Mouse (Mus musculus) mature B cell (primary cell): ENCODE measurements around the gene Clhc1.
"Not testable (repeated sequence)": the region's sequence is repeated elsewhere in the genome, so short reads cannot be mapped to it uniquely, and the experiment has no call there.

ENCODE experiments used
- in situ Hi-C: fragments of 300-500 bp; cut with MboI; formaldehyde crosslinking; loops from 2 replicates; pipeline ENCODE4 v1.14.3; 2019

Clhc1 gene

DNA sequence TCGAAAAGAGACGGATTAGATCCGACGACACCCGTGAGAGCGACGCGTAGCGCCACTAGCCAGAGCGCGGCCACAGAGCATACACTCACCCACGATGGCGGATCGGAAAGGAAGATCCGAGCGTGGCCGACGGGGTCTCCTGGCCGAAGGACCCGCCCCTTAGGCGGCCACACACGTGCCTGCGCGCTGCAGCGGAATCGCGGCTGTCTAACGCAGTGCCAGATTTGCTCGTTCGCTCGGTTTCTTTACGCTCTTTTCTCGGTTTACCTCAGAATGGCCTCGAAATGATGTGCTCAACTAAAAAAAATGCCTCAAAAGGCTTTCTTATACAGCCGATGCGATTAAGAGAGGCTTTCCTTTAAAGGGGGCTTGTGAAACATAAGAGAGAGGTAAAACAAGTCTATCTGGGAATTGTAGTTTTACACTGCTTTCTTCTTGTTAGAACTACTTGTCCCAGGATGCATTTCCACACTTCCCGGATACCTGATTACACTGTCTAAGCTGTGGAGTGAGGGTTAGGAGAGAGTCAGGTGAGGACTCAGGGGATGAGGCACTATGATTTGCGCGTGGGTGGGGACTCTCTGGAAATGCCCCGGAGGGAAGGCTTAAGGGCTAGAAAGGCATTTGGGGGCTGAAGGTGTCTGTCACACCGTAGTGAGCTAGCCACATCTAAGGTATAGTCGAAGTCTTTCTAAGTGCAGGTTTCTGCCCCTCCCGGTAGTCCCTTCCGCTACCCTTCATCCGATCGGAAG lies at the start of gene Clhc1, which contains the start of gene Rps27a:
Gene Clhc1 (plus strand): TSS at position 199 of the 752 bp plus-strand sequence.
Gene Rps27a (minus strand): TSS at position 358 of the 752 bp plus-strand sequence.
- in situ Hi-C loops, result no loop called here

DNA sequence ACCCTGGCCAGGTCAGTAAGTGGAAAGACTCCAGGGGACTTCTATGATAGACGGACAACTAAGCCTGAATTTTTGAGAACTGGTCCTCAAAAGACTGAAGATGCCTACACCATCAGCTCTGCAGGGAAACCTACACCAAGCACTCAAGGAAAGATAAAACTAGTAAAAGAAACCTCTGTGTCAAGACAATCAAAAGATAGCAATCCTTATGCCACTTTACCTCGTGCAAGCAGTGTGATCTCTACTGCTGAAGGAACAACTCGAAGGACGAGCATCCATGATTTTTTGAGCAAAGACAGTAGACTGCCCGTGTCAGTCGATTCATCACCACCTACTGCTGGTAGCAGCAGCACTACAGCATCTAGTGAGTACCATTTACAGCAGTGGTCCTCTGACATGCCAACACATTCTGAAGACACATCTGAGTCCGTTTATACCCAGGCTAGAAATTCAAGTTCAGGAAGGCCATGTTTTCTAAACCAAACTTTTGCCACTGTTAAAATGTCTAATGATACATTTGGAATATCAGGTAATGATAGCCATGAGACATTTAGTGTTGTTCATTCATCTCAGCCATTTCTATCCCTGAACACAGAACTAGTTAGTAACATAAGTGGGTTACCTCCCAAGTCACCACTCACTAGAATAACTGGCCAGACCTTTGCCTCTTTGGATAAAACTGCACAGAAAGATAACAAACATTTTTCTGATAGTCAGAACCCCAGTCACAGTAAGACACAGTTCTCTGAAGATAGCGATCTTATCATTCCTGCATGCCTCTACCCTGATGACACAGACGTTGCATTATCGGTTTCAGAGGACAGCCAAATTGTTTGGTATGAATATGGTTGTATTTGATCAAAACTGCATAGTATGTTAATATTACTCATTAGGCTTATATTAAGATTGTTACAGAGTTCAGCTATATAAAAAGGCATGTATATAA lies 43.5 kb upstream of the Clhc1 start:
- in situ Hi-C loops, result no loop called here

DNA sequence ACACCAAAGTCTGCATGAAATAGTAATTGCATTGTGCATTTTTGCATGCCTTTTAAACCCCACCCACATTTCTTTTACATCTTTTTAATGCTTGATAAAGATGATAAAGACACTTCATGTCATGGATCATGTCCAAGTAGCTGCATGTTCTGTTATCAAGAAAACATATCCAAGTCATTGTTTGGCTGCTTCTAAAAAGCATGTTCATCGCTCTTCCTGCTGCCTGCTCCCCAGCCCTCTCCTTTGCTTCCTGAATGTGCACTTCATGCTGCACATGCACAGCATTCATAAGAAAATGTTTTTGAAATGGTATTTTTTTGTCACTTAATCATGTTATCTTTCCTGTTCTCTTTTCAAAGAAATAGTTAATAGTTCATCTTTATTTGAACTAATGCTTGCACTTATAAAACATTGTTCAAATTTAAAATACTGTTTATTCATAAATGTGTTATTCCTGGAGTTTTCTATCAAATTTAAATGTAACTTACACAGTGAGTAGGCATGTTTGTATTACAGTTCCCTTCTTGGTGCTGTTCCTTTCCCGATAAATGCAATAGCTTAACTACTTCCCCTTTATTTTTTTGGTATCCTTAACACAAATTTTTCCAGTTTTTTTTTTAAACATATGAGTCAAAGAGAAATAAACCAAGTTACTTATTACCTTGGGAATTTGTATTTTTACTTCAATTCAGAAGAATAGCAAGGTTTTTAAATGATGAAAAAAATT lies 42.7 kb upstream of the Clhc1 start:
- in situ Hi-C loops, result no loop called here

DNA sequence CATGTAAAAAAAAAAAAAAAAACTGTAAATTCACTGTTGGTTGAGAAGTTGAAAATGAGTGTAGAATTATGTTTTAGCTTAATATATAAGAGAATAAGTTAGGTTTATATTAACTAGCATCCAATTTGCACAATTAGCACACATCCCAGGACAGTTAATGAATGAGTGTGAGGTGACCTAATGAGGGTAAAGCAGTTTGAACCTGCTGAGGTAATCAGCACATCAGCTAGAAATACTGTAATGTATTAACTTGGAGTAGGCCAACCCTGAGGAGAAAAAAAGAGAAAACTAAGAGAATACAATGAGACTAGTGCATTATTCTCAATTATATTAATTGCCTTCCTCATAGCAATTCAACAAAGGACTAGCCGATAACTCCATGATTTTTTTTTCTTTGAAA lies 38.3 kb upstream of the Clhc1 start:
- in situ Hi-C loops, result no loop called here

DNA sequence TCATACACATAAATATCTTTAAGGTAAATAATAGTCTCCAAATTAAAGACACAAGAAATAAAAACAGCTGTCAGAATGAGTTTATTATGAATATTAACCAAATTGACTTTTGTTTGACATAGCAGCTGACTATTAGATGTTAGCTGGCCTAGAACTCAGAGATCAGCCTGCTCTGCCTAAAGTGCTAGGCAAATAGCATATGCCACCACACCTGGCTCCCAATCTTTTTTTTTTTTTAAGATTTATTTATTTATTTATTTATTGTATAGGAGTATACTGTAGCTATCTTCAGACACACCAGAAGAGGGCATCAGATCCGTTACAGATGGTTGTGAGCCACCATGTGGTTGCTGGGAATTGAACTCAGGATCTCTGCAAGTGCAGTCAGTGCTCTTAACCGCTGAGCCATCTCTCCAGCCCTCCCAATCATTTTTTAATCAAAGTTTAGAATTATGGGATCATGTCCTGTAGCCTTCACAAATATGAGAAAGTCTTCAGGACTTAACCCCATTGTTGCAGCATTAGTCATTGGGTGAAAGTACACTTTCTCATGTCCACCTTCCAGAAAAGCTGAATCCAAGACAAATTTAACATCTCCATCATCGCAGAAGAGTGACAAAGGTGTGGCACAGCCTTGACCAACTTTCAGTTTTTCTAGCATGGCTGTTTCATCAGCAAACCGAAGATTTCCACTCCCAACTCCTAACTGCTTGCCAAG lies 34.8 kb upstream of the Clhc1 start:
- in situ Hi-C loops, result no loop called here

DNA sequence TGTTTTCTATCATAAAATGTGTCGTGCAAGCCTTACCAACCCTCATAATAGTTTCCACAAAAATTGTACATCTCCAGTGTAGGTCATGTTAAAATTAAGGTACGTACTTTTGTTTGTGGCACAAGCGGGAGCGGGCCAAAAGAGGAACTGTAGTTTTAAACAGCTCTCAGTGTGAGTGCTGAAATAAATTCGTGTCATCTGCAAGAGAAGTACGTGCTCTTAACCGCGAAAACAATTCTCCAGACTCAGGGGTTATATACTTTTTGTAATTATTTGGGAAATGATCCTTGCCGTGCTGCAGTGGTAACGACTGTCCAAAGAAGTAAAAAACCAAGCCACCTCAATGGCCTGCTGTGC lies 33.4 kb upstream of the Clhc1 start:
- in situ Hi-C loops, result no loop called here

DNA sequence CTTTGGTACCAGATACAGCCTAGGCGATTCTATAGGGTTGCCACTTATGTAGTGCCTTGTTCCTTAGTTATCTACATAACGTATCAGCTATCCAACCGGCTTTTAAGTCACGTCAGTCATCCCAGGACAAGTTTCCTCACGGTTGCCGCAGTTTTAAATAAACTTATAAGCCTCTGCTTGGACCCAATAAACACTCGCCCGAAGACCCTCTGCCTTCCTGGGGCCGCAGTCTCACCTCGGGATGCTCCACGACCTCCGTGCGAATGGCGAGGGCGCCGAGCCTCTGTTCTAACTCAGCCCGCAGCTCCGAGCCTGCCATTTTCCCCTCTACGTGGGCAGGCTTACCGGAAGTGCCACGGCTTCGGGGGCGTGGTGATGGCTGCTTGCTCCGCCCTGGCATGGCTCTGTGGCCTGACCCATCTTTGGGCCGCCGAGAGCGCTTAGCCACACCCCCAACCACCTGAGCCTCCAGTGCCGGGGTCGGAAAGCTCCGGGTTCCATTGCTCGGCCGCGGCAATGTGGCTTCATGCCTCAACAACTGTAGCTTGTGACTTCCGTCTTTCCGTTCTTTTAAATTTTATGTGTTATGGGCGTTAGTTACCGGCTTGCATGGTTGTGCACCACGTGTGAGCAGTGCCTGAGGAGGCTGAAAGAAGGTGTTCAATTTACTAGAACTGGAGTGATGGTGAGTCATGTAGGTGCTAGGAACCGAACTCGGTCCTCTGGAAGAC lies 32.9 kb upstream of the Clhc1 start, which contains the start of gene Prorsd1:
Gene Prorsd1 (minus strand): TSS at position 352 of the 731 bp plus-strand sequence.
- in situ Hi-C loops, result no loop called here

DNA sequence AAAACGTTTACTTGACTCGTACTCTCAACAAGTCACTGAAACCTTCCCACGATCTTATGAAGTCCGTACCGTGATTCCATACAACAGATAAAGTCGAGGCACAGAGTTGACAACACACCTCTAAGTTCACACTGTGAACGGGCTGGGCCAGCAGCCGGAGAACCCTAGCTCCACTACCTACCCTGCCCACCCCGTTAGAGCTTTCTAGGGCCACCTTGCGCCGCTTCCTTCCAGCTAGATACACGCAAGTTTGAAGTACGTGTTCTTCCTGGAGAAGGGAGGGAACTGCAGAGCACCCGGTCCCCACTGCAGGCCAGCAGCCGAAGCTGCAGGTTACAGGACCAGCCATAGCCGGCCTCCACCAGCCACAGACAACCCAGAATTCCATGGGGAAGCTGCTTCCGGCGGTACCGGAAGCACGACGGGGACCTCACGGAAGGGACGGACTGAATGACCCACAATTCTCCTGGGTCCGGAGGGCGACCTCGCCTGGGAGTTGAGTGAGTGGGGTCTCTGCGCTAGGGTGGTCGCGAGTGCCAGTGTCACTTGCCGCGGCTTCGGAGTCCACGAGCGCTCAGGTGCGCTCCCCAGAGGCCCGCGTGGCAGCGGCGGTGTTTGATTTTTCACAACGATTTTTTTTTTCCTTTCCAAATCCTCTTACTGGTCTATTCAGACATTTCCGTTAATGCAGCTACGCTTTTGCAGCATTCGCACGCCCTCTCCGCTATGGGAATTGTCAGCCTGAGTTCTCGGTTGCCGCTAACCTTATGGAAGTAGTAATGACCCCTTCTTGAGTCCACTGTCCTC lies 21.6 kb upstream of the Clhc1 start, which contains the start of gene Mtif2:
Gene Mtif2 (plus strand): TSS at position 421 of the 807 bp plus-strand sequence.
- in situ Hi-C loops, result no loop called here

DNA sequence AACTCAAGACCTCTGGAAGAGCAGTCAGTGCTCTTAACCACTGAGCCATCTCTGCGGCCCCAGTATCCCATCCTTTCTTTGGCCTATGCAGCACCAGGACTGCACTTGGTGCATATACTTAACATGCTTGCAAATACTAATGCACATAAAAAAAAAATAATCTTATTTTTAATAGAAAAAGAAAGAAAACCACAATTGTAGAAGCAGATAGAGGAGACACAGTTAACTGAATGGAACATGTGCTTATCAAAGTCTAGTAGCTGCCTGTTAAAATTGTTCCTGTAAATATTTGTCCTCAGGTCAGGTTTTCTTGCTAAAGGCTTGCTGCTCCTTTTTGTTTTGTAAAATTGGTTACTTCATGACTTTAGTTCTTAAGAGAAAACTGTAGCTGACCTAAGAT lies 9.5 kb upstream of the Clhc1 start:
- in situ Hi-C loops, result no loop called here

DNA sequence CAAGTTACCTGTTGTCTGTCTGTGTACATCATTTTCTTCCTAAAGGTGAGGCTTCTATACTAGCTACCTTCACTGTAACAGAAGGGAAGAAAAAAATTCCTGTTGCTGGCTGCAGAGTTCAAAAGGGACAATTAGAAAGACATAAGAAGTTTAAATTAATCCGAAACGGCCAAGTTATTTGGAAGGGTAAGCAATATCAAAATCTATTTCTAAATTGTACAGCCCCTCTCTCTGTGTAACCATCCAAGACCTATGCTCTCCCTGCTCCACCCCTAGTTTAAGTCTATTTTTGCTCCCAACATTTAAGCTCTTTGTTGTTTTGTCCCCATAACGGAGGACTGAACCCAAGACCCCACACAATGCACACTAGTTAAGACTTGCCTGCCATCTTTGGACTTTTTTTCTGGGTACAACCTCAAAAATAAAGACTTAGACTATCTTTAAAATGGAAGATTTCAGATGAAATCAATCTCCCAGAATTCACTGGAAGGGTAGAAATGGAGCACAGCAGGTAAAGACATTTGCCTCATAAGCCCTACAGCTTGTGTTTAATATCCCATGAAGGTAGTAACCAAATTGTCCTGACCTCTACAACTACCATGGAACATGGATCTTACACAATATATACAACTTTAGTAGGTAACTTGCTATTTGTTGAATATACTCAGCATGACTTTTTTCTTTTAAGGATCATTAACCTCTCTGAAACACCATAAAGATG lies 3.4 kb upstream of the Clhc1 start:
- in situ Hi-C loops, result no loop called here

DNA sequence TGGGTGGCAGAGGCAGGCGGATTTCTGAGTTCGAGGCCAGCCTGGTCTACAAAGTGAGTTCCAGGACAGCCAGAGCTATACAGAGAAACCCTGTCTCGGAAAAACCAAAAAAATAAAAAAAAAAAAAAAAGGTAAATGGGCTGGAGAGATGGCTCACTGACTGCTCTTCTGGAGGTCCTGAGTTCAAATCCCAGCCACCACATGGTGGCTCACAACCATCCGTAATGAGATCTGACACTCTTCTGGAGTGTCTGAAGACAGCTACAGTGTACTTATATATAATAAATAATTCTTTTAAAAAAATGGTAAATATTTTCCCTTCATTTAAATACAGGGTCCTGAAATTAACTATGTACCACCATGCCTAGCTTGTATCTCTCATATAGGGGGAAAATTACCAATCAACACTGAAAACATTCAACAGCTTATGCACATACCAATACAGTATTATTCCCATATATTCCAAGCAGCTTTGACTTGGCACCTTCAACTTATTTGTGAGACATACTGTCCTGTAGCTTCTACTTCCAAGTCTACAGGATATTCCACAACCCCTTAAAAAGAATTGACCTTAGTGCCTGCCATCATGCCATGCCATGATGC lies 2.5 kb upstream of the Clhc1 start:
- in situ Hi-C loops, result not testable (repeated sequence)

DNA sequence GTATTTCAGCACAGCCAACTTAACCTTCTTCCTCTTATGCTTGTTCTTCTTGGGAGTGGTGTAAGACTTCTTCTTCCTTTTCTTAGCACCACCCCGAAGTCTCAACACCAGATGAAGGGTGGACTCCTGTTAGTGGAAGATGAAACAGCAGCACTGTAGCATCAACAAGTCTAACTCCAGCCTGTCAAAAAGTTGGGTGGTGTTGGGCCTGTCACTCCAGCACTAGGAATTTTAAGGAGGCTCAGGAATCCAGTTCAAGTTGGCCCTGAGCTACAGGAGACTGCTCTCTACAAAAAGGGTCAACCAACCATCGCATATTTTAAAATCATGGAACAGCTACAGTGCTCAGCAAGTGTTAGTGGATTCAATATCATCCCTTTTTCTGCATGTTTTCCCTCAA lies 1.5 kb upstream of the Clhc1 start:
- in situ Hi-C loops, result not testable (repeated sequence)

DNA sequence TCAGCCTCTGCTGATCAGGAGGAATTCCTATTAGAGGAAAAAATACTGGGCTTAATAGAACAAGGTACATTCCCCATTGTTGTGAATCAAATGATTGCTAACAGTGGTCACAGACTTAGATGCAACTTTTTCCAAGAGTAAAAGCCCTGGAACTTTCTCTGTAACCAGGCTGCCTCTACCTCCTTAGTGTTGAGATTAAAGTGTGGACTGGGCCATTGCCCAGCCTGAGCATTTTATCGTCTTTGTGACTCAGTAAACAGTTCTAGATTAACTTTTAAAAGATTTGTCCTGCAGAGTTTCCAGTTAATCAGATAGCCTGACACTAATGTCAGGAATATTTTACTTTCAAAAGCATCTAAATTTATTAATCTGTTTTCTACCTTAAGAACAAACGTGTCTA lies 988 bp upstream of the Clhc1 start:
- in situ Hi-C loops, result no loop called here

DNA sequence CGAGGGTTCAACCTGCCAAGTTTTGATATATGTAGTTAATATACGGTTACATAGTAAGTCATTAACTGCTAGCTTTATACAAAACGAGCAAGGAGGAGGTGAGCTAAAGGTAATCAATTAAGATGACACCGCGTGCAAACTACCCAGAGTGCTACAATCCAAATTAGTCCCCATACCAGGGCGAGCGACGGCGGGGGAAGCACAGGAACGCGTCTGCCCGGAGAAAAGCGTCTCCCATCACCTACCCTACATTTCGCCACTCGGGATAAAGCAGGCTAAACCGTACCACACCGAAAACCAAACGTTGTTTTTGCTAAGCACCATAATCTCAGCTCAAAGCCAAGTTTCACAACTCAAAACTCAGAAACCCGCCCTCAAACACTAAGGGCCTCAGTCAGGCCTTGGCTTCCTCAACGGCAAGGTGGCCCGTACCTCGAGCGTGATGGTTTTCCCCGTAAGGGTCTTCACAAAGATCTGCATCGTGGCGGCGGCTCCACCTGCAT lies 450 bp upstream of the Clhc1 start:
- in situ Hi-C loops, result no loop called here

DNA sequence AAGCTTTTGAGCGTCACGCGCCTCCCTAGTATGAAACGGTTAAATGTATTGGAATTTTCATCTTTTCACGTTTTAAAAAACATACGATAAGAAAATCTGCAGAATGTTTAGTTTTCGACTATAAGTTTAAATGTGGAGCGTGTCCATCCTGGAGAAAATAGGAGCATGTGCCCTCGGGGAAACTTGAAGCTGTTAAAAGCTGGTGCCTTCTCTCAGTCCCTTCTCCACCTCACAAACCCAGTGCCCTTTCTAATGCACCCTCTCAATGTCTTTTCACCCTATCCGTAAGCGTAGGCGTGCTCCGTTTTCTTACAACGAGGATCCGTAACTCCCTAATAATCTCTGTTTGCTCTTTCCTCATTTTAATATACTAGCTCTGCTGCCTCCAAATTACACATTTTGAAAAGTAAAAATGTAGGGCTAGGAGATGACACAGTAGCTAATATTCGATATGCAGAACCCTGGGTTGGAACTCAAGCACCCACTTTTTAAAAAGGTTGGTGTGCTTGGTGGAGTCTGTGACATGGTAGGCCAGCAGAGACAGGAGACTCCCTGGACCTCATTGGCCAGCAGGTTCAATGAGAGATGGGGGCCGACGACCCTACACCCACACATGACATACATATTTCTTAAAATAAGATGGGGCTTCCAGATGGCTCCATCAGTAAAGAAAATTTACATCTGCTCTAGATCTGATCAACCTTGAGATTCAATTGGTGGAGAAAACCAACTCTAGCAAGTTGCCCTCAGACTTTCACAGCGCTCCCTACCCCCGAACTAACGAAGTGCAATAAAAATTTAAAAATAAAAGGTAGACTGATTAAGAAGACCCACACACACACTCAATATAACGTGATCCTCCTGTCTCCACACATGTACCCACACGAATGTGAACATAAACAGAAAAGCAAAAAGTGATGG lies 1.0 kb downstream of the Clhc1 start:
- in situ Hi-C loops, result no loop called here

DNA sequence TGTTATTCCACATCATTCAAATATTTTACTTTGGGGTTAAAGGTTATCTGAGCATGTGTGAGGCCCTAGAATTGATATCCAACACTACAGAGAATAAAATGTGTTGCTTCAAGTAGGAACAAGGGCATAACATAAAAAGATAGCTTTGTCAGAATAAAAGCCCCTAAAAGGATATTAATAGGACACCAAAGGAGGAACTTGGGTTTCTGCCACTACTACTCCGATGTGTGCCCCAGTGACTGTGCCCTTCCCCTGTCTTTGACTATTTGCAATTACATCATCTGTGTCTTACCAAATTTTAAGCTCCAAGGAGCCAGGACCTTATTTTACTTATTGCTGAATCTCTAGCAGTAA lies 1.7 kb downstream of the Clhc1 start:
- in situ Hi-C loops, result no loop called here

DNA sequence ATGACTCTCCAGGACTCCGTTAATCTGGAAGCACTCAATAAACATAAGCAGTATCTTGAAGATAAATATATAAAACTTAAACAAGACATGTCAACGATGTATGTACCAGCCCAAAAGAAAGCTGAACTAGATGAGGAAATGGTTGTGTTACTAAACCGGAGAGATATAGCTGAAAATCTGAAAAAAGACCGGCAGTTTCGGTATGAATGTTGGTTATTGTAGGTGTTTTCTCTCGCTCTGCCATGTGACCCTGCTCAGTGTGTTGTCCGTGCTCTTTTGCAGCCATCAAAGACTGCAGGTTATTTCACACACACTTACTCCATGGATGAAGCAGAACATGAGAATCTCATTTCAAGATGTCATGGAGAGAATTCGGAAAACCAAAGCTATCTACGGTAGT lies 12.7 kb downstream of the Clhc1 start:
- in situ Hi-C loops, result no loop called here

DNA sequence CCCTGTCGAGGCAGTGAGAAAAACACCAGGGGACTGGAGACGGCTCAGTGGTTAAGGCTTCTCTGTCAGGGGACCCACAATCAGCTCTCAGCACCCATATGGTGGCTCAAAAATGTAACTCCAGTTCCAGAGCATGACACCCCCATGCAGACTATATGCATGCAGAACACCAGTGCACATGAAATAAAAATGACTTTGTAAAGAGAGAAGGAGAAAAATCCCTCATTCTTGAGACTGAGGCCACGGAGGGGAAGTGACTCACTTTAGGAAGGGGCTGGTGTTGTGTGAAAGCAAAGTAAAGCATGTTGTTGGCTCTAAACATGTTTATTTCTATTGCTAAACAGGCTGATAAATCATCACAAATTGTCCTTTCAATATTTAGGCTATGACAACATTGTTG lies 13.2 kb downstream of the Clhc1 start:
- in situ Hi-C loops, result no loop called here
